Mouse (Mus musculus): ENCODE measurements at regions not wholly inside any gene's neighbourhood (a gene's known extent, or its start where the extent isn't known, plus 50 kb on each side); places are given as distances from the start of the nearest gene placed in this dataset.
"Not testable (repeated sequence)": the region's sequence is repeated elsewhere in the genome, so short reads cannot be mapped to it uniquely, and the experiment has no call there.

DNA sequence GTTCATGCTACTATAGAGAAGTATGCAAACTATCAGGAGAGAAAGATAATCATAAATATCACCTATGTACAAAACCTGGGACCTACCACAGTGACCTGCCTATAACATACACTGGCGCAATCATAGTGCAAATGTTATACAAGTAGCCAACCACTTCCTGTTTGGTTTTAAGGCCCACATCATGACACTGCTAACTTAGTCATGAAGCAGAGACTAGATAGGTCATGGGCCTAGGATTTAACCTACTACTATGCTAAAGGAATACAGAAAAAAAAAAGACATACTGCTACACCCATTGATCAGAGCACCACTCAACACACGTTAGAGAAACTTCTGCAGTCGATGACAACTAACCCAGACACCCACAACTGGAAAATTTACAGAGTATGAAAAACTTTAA, 498.6 kb upstream of the Acvr2a start:
- no peak for DNase-seq (ENCODE audit: low spot score in 2 of 2)

DNA sequence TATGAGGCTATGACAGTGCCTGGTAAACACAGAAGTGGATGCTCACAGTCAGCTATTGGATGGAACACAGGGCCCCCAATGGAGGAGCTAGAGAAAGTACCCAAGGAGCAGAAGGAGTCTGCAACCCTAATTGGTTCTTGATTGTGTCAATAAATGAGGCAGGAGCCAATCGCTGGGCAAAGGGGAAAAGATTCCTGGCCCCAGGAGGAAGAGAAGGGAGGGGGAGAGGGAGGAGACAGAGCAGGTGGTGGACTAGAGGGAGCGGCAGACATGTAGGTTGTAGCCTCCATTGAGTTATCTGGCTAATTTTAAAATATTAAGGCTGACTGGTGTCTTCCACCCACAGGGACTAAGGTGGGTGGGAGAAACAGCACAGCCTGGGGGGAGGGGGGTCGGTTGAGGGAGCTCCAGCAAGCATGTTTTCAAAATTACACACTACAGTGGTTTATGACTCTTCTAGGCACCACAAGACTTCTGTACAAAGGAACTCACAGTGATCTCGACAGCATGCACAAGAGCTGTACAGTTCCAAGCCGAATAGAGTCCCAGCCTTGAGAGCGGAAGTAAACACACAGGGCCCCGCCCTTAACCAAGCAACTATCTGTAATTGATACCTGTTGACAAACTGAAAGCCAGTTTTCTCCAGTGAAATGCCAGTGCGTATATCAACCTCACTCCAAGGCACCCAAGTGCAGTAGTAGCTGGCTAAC, 497.6 kb upstream of the Acvr2a start:
- DNase-seq (ENCODE audit: low spot score in 2 of 2) = no peak

DNA sequence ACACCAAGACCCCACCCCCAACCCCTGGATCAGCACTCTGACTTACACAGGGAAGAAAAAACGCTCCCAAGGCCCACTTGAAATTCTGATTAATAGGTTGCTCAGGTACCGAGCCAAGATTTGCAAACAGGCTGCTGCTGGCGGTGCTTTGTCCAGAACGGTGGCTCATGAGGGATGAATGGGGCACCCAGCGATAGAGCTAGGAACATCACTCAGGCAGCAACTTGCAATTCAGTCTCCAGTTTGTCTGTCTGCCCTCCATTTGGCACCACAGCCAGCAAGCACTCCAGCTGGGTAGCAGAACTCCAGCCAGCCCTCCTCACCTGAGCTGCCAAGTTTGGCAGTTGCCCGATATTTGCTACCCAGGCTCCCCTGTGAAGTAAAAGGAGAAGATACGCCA, 496.1 kb upstream of the Acvr2a start:
- DNase-seq (ENCODE audit: low spot score in 2 of 2) = peak in 1 of 2 experiments; percentile 6

DNA sequence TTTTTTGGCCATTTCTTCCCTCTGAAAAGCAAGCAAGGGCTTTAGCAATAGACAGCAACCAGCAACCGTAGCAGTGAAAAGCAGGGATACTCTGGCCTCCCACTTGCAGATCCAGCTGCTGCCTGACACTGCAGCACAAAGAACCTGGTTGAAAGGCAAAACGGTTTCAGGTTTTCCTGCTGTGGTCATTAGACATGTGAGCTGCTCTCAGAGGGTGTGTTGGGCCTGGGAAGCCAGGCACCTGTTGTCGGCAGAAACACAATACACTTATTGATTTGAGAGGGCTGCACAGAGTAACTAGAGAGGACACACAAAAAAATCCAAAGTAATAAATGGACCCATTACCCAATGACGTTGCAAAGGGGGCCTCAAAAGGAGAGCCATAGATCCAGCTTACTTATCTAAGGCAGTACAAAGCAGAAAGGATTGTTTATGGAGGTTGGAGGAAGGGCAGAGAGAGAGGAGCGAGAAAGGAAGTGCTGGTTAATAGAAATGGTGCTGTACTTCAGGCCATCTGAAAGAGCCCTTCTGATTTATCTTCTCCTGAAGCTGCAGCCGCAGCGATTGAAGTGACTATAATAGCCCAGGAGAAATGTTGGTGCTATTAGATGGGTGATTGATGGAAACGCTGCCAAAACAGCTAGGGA, 495.4 kb upstream of the Acvr2a start:
- no peak for DNase-seq (ENCODE audit: low spot score in 2 of 2)

DNA sequence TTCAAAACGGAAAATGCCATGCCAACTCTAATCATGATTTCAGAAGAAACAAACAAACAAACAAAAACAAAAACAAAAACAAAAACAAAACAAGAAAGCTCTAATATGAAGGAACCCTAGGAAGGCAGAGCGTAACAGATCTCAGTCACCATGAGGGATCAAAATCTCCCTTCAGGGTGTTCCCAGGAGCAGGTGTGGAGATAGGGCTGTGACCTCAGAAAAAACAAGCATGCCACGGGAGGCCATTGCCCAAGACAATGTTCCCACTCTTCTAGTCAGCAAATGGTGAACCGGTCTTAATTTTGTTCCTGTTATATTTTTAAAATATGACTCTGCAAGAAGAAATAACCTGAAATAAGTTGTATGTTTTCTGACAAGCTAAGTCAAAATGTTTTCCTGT, 492.4 kb upstream of the Acvr2a start:
- no peak for DNase-seq (ENCODE audit: low spot score in 2 of 2)

DNA sequence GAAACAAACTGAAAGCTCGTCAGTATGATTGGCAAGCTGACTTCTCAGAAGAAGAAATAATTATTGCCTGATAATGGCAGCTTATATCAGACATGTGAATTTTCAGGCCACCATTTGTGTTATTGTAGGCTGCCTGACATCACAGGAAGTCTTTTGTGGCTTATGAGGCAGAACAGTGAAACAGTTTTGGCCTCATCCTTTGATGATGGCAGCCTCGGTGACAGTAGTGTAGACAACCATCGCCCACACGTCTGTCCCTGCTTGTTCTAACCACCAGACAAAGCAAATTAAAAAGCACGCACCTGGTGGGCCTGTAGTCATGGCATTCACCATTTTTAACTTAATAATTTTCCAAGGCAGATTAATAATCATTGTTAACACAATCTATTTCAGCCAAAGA, 491.6 kb upstream of the Acvr2a start:
- no peak for DNase-seq (ENCODE audit: low spot score in 2 of 2)

DNA sequence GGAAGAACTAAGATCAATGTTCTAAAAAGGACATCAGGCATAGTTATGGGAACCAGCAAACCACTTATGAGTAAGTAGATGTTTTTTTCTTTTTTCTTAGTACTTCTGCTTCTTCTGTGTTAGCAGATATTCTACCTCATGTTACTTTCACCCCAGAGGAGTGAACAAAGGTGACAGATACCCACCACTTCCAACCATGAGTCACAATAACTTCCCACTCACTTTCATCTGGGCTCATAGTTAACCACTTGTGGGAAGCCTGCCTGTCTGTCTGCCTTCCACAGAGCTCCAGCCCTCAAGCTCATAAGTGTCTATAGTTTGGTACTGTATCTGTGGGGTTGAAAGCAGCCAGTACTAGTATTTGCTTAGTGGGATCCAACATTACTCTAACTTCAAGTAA, 485.7 kb upstream of the Acvr2a start:
- DNase-seq (ENCODE audit: low spot score in 2 of 2) = no peak

DNA sequence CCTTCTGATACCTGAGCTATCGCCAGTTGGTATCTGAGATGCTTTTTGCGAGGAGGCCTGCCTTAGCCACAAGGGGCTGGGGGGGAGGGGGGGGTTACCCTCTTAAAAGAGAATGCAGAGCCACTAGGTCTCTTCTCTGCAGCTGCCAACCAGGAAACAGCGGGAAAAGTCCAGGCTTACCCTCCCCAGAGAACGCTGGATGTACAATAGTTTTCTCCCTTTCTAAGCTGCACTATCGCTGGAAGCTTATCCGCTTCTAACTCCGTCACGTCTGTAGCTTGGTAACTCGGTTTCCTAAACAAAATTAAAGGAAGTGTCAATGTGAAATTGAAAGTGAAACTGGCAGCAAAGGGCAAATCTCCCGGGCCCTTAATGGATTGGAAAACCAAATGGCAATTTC, 481.1 kb upstream of the Acvr2a start:
- DNase-seq (ENCODE audit: low spot score in 2 of 2) = no peak

DNA sequence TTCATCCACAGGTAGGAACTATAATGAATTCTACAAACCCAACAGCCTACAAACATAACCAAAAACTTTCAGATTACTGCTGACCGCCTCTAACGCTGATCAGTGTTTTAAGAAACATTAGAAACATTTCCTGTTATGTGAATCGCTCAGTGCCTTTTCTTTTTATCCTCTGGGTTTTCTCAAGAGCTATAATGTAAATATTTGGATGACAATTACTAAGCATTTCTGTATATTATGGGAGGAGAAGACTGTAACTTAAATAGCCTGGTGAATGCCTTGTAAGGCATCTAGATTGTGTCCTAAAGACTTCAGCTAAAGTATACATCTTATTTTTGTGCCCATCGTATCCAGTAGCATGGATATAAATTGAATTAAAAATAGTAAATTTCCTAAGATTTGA, 465.9 kb upstream of the Acvr2a start:
- no peak for DNase-seq (ENCODE audit: low spot score in 2 of 2)

DNA sequence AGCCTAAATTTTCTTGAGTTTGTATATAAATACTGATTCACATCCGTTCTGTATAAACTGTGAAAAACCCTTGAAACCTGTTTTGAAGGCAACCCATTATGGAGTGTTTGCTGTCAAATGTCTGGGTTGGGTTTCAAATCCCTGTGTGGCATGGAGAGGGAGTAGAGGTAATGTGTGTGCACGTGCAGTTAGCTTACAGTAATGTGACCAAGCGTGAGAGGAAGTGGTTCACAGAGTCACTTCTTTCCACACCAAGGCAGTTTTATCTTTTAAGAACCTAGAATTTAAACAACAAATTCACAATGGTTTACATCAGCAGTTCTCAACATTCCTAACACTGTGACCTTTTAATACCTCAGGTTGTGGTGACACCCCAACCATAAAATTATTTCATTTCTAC, 464.1 kb upstream of the Acvr2a start:
- DNase-seq (ENCODE audit: low spot score in 2 of 2) = no peak

DNA sequence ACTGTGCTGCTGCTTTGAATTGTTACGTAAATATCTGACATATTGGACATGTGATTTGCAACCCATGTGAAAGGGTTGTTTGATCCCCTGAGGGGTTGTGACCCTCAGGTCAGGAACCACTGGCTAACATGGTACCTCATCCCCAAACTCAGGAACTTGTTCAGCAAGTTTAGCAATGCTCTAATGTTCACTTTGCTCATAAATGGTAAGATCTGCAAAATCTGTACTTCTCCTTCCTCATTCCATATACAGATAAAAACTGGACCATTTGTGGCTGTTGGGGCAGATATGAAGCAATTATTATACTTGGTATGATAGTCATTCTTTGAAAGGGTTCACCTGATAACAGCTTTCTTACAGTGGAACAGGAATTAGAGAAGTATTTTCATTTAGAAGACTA, 463.7 kb upstream of the Acvr2a start:
- no peak for DNase-seq (ENCODE audit: low spot score in 2 of 2)

DNA sequence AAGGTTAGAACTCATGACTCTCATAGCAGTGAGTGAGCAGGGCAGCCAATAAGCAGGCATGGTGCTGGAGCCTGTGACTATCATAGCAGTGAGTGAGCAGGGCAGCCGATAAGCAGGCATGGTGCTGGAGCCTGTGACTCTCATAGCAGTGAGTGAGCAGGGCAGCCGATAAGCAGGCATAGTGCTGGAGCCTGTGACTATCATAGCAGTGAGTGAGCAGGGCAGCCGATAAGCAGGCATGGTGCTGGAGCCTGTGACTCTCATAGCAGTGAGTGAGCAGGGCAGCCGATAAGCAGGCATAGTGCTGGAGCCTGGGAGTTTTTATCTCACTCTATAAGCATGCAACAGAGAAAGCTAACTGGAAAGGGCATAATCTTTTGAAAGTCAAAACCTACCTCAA, 442.3 kb upstream of the Acvr2a start:
- DNase-seq (ENCODE audit: low spot score in 2 of 2) = not testable (repeated sequence)

DNA sequence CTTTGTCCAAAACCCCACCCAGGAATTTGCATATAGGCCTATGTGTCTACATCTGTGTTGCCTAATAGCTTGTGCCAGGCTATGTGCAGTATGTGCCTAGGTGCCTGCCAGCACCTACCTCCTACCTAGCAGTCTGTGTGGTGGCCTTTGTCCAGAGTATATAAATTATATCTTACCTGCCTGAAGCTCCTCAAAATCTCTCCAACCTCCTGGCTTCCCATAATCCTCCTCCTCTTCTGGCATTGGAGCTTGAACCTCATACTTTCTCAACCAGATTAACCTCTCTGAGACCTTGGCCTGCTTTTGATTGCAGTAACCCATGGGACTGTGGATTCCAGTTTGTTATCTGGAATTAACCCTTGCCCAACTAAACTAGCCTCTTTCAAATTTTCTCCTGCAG, 440.8 kb upstream of the Acvr2a start:
- DNase-seq (ENCODE audit: low spot score in 2 of 2) = no peak

DNA sequence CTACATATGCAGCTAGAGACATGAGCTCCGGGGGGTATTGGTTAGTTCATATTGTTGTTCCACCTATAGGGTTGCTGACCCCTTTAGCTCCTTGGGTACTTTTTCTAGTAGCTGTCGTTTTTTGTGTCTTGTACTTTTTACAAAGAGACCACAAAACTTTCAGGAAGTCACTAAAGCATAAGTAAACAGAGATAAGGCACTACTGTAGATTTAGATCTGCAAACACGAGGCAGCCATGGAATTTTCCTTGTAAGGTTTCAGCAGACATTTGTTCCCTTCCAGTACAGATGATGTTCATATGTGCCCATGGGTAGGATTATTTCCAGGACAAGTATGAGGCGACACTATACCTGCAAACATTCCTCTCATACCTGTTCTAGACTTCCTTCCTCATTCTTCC, 439.6 kb upstream of the Acvr2a start:
- DNase-seq (ENCODE audit: low spot score in 2 of 2) = no peak

DNA sequence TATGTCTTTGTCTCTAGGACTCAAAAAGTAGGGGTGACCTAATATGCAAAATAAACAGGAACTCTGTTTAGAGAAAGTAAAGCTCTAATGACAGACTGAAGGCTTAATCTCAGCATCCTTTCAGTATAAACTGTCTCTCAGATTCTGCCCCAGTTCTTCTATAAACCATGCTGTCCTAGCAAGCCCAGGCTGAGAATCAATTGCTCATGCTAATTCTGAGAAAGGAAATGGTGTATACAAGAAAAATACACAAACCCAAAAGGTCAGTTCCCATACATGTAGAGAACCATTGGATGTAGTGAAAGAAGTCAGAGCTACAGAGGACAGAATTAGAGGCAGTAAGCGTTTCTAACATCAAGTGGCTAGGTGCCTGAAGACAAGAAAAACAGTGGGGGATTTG, 435.7 kb upstream of the Acvr2a start:
- no peak for DNase-seq (ENCODE audit: low spot score in 2 of 2)

DNA sequence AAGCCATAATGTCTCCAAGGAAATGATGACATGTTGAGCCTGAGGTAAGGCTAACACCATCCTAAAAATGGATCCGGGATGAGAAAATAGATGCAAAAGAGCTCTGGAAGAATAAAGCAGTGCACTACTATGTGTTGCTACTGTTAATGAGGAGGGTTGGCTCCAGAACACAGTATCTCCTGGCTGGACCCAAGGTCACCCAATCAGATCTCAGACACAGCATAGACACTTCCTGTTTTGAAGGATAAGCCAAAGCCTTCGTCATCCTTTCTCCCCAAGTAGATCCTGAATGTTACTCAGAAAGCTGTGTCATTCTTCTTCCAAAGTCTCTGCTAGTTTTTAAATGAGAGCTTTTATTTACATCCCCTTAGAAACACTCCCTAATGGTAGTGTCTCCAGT, 435.2 kb upstream of the Acvr2a start:
- no peak for DNase-seq (ENCODE audit: low spot score in 2 of 2)

DNA sequence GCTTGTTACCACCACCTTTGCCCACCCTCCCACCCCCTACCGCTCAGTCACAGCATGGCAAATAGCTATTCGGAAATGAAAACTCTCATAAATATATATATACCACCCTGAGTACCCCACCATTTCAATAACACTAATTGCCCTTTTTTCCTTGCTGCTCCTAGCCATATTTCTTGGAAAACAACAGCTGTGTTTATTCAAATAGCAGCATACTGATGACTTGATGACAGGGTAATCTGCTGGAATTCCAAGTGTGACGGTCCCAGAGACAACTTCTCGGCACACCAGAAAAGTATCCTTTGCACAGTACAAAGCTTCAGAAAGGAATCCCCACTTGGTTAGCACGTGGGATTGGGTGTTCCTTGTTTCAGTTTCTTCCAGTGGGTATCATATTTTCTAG, 433.8 kb upstream of the Acvr2a start:
- no peak for DNase-seq (ENCODE audit: low spot score in 2 of 2)

DNA sequence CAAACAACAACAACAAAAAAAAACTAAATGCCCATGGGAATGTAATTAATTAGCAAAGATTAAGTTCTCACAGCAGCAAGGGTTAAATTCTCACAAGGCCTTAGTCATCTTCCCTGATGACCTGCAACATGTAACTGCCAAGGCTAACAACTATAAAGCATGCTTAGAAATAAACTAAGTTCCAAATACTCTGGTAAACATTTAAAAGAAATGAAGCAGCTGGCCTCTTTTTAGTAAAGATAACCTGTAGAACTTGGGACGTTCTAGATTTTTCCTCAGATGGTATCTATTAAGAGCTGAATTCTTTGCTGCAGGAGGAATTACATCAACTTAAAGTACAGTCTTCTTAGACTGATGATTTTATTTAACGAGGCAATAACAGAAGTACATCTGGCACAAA, 433.1 kb upstream of the Acvr2a start:
- no peak for DNase-seq (ENCODE audit: low spot score in 2 of 2)

DNA sequence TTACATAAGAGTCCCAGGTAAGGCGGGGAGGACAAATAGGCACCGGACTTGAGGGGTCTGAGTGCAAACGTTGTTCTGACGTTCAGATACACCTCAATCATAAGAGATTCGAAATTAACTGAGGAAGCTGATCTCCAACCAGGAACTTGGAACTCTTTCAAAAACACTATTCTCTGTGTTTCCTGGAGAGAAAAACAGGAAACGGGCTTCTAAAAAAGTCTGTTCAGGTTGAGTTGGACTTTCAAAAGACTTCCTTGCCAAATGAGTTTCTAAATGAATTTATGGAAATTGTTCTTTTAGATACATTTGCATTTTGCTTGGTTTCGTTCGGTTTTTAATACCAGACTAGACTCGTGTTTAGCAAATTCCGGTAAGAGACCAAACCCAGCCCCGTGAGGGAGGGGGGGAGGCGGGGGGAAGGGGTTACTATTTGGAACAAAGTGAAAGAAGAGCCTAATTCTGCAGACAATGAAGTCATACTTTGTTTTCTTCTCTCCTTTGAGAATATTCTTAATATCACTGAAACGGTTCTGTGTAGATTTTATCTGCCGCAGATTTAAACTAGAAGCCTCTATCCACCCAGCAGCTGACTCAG, 432.3 kb upstream of the Acvr2a start:
- DNase-seq (ENCODE audit: low spot score in 2 of 2) = no peak

DNA sequence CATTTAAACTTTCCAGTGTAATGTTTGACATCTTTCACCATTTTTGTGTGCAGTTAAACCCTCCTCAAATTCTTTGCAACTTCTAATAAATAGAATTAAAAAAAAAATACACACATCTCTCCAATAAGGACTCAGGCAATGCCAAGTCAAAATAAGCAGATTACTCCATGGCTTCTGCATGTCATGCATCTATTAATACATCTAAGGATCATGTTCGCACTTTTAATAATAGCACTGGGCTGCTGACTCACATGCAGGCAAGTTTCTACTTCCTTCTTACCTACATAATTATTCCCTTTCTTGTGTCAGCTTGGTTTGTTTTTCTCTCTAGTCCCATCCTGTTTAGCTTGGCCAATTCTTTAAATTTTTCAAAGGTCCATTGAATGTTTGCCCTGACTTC, 415.4 kb upstream of the Acvr2a start:
- no peak for DNase-seq (ENCODE audit: low spot score in 2 of 2)

DNA sequence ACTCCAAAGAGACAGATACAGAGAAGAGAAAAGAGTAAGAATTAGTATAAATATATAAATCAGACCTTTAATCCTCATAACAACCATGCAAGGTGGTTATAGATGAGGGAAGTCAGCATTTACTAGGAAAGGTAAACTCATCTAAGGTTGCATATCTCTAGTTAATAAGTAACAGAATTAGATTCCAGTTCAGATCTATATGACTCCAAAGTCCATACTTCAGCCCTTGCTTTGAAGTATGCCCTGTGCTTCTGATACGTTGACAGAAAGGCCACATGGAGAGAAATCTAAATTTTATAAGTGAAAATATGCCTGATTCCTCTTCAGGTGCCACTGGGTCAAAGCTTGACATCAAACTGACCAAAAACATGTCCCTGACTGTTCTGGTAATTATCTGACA, 414.7 kb upstream of the Acvr2a start:
- DNase-seq (ENCODE audit: low spot score in 2 of 2) = no peak

DNA sequence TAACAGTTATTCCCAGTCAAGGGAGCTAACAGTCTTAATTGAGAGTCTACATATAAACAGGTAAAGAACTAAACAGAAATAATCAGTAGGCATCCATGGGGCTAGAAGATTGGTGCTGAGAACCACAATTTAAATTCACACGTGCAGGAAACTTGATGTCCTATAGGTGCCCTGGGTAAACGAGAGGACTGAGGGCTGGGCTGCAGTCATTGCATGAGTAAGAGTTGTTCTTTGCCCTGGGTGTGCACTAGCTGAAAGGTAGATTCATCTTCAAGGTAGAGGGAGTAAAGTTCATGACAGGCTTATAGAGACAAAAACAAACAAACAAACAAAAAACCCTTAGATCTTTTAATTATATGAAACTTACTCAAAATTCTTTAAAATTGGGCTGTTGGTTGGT, 411.1 kb upstream of the Acvr2a start:
- DNase-seq (ENCODE audit: low spot score in 2 of 2) = no peak

DNA sequence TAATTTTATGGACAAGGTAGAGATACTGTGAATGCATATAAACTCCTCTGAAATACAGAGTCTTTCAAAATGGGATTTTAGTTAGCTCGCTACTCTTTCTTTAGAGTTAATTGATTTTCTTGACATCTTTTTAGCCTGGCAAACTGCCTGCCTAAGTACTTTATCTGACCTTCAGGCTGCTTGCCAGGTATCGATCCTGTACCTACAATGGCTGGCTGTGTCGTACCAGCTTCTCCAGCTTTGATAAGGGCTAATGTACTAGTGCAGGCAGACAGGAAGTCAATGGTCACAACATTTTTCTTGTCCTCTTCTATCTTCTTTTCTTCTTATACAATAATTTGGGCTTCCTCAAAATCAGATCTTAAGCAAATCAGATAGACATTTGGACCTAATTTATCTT, 409.4 kb upstream of the Acvr2a start:
- DNase-seq (ENCODE audit: low spot score in 2 of 2) = no peak

DNA sequence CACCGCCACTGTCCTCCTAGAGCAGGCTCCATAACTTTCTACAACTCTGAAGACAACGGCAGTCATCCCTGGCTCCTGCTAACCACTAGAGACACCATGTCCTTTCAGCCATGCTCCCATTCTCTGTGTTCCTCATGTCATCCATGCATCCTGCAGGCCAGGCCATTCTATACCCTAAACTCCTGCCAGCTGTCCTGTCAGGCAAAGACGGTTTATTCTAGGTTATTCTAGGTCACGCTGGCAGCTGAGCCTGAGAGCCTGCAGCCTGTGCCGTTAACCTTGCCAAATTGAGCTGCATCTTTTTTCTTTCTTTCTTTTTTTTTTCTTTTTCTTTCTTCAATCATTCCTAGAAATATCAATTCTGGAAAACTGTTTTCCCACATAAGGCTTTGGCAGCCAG, 406.0 kb upstream of the Acvr2a start:
- DNase-seq (ENCODE audit: low spot score in 2 of 2) = no peak
